Mouse (Mus musculus) liver, postnatal 0 days (tissue): ENCODE data around the gene Sqstm1. TPM values are rescaled to one million over a fixed set of nuclear protein-coding genes. Genes with fewer than 3 reads are reported as not detected.

Experiments used
- ATAC-seq: fragments of 200-750 bp; cut with Nextera tagmentation; 2 replicates; pipeline ENCODE4 v1.8.0; 2017; ENCODE audit warnings: mild to moderate bottlenecking, moderate library complexity
- DNase-seq: peaks from one replicate; pipeline ENCODE4 v3.0.0-alpha.2; 2016
- H3K27ac ChIP-seq: fragments of 300-500 bp; sonication (generic); 2 replicates; pipeline ENCODE4 v1.5.1; 2014; ENCODE audit warnings: antibody characterized with exemption, moderate library complexity, mild to moderate bottlenecking, low read depth
- H3K27me3 ChIP-seq: fragments of 300-500 bp; sonication (generic); 2 replicates; pipeline ENCODE4 v1.6.1; 2014; ENCODE audit warnings: low read length, control low read depth, mixed read lengths; ENCODE audit not compliant: insufficient read depth
- H3K36me3 ChIP-seq: fragments of 300-500 bp; sonication (generic); replicated peaks from 2 replicates; pipeline ENCODE4 v1.6.1; 2014; ENCODE audit warnings: mild to moderate bottlenecking, control low read depth, low read length, moderate library complexity, mixed read lengths; ENCODE audit not compliant: insufficient read depth
- H3K4me1 ChIP-seq: fragments of 300-500 bp; sonication (generic); 2 replicates; pipeline ENCODE4 v1.6.1; 2014; ENCODE audit warnings: antibody characterized with exemption, mild to moderate bottlenecking, control low read depth; ENCODE audit not compliant: insufficient read depth
- H3K4me2 ChIP-seq: fragments of 300-500 bp; sonication (generic); 2 replicates; pipeline ENCODE4 v1.6.1; 2014; ENCODE audit warnings: low read depth, mild to moderate bottlenecking, low read length, moderate library complexity, mixed read lengths
- H3K4me3 ChIP-seq: fragments of 300-500 bp; sonication (generic); 2 replicates; pipeline ENCODE4 v1.5.1; 2014; ENCODE audit warnings: low read depth, low read length
- H3K9ac ChIP-seq: fragments of 300-500 bp; sonication (generic); replicated peaks from 2 replicates; pipeline ENCODE4 v1.6.1; 2014; ENCODE audit warnings: mild to moderate bottlenecking, moderate library complexity
- H3K9me3 ChIP-seq: fragments of 300-500 bp; sonication (generic); 2 replicates; pipeline ENCODE4 v1.6.1; 2016; ENCODE audit warnings: mild to moderate bottlenecking, control low read depth, low read length, mixed read lengths
- CTCF ChIP-seq: sonication (generic); IDR thresholded peaks from 2 replicates; pipeline ENCODE4 v1.5.1; 2016; ENCODE audit warnings: antibody characterized with exemption, low read depth
- EP300 ChIP-seq: IDR thresholded peaks from 2 replicates; pipeline ENCODE4 v1.6.1; 2016; ENCODE audit warnings: antibody characterized with exemption, low read depth, mild to moderate bottlenecking
- WGBS: fragments of 180-500 bp; shearing (Covaris S2); extraction: QIAGEN DNeasy Blood & Tissue Kit; methylation state at CpG from one replicate; pipeline ENCODE4 v1.1.7; 2014; ENCODE audit not compliant: insufficient replicate concordance; 5-methylcytosine and 5-hydroxymethylcytosine counted together
- polyA plus RNA-seq: library from polyadenylated mRNA; unstranded; fragments of >200 nt; fragmentation: Nextera tagmentation; extraction: Ambion mirVana; gene quantifications from 2 replicates; pipeline ENCODE4 v1.2.1, GENCODE M21; 2015

Sqstm1 gene
- polyA plus RNA-seq, 1 experiment from 2014 or later = 154 TPM

DNA sequence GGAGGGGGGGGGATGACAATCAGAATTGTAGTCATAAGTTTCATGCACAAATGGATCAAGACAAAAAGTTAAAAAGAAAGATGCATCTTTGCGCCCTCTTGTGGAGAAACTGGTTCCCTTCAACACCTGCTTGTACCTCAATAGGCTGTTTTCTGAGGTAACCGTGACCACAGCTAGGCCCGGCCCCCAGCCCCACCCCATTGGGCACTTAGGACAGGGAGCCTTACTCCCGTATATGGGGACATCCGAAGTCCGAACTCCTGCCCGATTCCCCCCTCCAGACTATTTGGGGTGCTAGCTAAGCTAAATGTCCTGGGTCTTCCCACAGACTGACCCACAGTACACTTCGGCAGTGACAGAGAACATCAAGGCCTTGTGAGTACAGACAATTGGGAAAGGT, 20.8 kb upstream of the Sqstm1 start:
- Histone ChIP-seq H3K36me3 (peaks cover 51% of the 10 kb centered on the region), H3K4me2 (no peak overlapping the region)

DNA sequence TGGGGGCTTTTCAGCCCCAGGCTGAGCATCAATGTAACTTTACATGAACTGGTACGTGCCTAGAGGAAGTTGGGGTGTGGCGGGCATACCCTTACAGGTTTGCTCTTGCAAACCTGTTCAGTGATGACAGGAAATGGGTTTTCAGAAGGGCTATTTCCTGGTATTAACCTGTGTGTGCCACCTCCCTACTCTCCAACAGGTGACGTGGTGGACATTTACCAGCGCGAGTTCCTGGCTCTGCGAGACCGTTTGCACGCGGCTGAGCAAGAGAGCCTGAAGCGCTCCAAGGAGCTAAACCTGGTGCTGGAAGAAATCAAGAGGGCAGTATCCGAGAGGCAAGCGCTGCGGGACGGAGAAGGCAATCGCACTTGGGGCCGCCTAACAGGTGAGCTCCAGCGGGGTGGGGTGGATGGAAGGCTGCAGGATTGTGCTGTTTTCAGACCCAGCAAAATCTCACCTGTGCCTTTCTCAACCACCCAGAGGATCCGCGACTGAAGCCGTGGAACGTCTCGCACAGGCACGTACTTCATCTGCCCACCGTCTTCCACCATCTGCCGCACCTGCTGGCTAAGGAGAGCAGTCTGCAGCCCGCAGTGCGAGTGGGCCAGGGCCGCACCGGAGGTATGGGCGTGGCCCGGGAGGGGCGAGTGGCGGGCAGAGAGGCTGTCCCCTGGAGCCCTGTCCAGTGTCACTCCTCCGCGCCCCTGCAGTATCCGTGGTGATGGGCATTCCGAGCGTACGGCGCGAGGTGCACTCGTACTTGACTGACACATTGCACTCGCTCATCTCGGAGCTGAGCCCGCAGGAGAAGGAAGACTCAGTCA, 20.1 kb upstream of the Sqstm1 start:
- H3K36me3 ChIP-seq = peaks cover 51% of the 10 kb centered on the region
- WGBS = 72% methylated on average over 45 of the region's 45 CpGs
- H3K4me1 ChIP-seq = peaks cover 25% of the 10 kb centered on the region
- H3K9ac ChIP-seq = no peak overlapping the region
- H3K27ac ChIP-seq = no peak overlapping the region
- H3K4me2 ChIP-seq = peak overlapping the region; percentile 9; the same call in 1 of the 2 replicates
- no peak overlapping the region for H3K4me3 ChIP-seq
- no peaks in the 10 kb centered on the region for H3K27me3 ChIP-seq
- ATAC-seq = 0 out of 2 replicates have a peak, but pooled peaks have one; percentile 6
- TF ChIP-seq CTCF (no peak), EP300 (no peak)
- DNase-seq = peak; percentile 37
- no peaks in the 10 kb centered on the region for H3K9me3 ChIP-seq

More for the DNA sequence above, 20.8 kb upstream of the Sqstm1 start:
- DNase-seq (peak; percentile 72), ATAC-seq (peak; percentile 36)
- WGBS = 33% methylated on average over 8 of the region's 8 CpGs
- no peaks in the 10 kb centered on the region for H3K27me3 ChIP-seq
- no peaks in the 10 kb centered on the region for H3K9me3 ChIP-seq
- H3K4me1 ChIP-seq = peaks cover 23% of the 10 kb centered on the region
- H3K4me3 ChIP-seq = no peak overlapping the region
- no peak overlapping the region for H3K9ac ChIP-seq
- TF ChIP-seq EP300 (no peak), CTCF (peak; percentile 76)
- no peak overlapping the region for H3K27ac ChIP-seq

DNA sequence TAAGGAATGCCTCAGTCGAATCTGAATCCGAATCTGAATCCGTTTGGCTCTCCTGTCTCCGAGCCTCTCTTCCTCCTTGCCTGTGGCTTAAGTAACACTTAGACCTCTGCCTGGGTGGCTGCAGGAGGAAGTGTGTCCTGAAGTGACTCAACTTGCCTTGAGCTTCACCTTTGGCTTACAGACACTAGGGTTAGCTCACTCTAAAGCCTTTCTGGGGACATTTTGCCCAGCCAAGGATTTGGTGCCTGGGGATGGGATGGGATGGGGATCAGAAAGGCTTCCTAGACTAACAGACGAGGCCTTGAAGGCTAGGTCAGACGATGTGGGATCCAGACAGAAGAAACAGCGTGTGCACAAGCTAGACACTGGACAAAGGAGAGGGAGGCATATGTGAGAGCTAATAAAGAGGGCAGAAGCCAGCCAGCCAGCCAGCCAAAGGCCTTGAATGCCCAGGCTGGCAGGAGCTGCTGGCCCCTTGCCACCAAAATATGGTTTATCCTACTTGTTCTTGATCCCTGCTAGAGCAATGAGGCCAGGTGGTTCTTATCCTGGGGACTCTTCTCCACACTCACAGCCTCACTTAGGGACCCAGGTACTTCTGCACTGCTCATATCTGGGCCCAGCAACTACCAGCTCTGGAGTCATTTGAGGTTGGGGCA, 18.8 kb upstream of the Sqstm1 start:
- Histone ChIP-seq H3K4me3 (no peak overlapping the region), H3K27me3 (no peaks in the 10 kb centered on the region), H3K9ac (no peak overlapping the region), H3K4me1 (peaks cover 26% of the 10 kb centered on the region), H3K36me3 (peaks cover 40% of the 10 kb centered on the region), H3K4me2 (no peak overlapping the region), H3K27ac (peak overlapping the region; percentile 53; the same call in 1 of the 2 replicates), H3K9me3 (no peaks in the 10 kb centered on the region)
- TF ChIP-seq CTCF (no peak), EP300 (no peak)
- 62% methylated on average over 7 of the region's 7 CpGs for WGBS
- ATAC-seq = no peak
- no peak for DNase-seq

DNA sequence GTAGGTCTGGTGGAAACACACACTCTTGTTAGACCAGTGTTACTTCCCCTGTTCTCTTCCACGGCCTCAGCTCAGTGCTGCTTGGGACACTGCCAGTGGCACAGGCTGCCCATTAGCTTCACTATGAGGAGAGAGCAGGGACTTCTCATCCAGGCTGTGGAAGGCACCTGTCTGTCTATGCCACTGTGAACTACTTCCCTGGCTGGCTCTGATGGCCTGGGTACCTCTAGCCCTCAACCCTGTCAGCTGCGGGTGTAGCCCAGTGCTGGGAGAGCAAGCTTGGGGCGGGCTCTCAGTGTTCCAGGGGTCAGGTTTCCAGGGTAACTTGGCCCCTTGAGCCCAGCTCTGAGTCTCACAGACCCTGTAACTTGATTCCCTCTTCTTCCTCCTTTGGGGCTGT, 18.1 kb upstream of the Sqstm1 start:
- Histone ChIP-seq H3K4me1 (peaks cover 32% of the 10 kb centered on the region), H3K9me3 (no peaks in the 10 kb centered on the region), H3K4me2 (no peak overlapping the region; the same call in 1 of the 2 replicates), H3K36me3 (peaks cover 34% of the 10 kb centered on the region), H3K4me3 (no peak overlapping the region), H3K27me3 (no peaks in the 10 kb centered on the region), H3K27ac (0 out of 2 replicates have a peak overlapping the region, but pooled peaks have one; percentile 53), H3K9ac (no peak overlapping the region)
- ATAC-seq (no peak), DNase-seq (no peak)
- WGBS = 62% methylated on average over 3 of the region's 3 CpGs
- TF ChIP-seq EP300 (no peak), CTCF (no peak)

DNA sequence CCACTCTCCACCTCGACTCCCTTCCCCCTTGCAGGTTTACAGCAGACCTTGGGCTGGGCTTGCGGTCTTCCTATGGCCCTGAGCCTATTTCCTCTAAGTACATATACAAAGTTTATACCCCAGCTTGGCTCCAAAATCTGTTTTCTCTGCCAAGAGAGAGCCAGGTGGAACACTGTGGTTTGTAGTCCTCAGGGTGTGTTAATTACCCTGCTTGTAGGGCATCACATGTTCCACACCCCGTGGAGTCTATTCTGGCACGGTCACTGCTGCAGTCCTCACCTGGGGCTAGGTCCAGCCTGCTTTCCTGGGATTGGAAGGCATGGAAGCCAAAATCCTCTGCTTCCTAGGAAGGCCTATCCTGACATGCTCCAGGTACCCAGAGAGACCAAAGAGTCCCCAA, 17.1 kb upstream of the Sqstm1 start:
- H3K4me2 ChIP-seq = peak overlapping the region; percentile 80
- 77% methylated on average over 4 of the region's 4 CpGs for WGBS
- no peak overlapping the region for H3K4me3 ChIP-seq
- no peak overlapping the region for H3K9ac ChIP-seq
- no peak for TF ChIP-seq CTCF
- no peak for TF ChIP-seq EP300
- ATAC-seq (no peak), DNase-seq (peak; percentile 16)
- H3K27me3 ChIP-seq = no peaks in the 10 kb centered on the region
- H3K27ac ChIP-seq = no peak overlapping the region
- H3K9me3 ChIP-seq = no peaks in the 10 kb centered on the region
- H3K36me3 ChIP-seq = peaks cover 24% of the 10 kb centered on the region
- peaks cover 33% of the 10 kb centered on the region for H3K4me1 ChIP-seq

DNA sequence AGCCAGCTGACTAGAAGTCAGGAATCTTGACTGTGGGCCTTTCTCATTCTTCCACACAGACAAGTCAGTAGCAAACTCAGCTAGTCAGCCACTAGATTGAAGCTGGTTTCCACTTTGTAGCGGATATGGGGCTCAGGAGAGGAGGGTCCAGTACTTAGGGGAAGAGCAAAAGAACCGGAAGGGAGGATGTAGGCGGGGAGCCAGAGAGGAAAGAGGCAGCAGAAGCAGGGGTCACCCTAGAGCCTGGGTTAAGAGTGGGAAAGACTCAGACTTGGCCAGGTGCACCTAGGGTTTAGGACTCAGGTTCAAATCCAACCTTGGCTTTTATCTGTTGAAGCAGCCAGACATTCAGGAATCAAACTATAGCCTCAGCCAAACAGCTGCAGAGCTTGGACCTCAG, 16.6 kb upstream of the Sqstm1 start:
- Histone ChIP-seq H3K27me3 (no peaks in the 10 kb centered on the region), H3K9ac (no peak overlapping the region), H3K4me3 (0 out of 2 replicates have a peak overlapping the region, but pooled peaks have one; percentile 78), H3K27ac (peak overlapping the region; percentile 94), H3K9me3 (no peaks in the 10 kb centered on the region), H3K36me3 (peaks cover 19% of the 10 kb centered on the region), H3K4me1 (peaks cover 37% of the 10 kb centered on the region), H3K4me2 (peak overlapping the region; percentile 80)
- DNase-seq (no peak), ATAC-seq (no peak)
- no peak for TF ChIP-seq EP300
- TF ChIP-seq CTCF = no peak
- 42% methylated on average over 3 of the region's 3 CpGs for WGBS
